Mouse (Mus musculus) megakaryocyte, embryonic 14.5 days (primary cell): ENCODE measurements around the gene BC048562.

Experiments used
- FLI1 ChIP-seq: IDR thresholded peaks from 2 replicates; pipeline ENCODE4 v1.6.1; 2012; ENCODE audit warnings: low read length, inconsistent platforms, mixed read lengths
- GATA1 ChIP-seq: IDR thresholded peaks from 3 replicates; pipeline ENCODE4 v1.6.1; 2012; ENCODE audit warnings: mixed read lengths, low read length, inconsistent platforms, borderline replicate concordance

GRCm38 (mm10) chr9:108449860-108450259, 13.6 kb downstream of the BC048562 start:
- TF ChIP-seq FLI1 = no peak
- TF ChIP-seq GATA1 = no peak
